21 mouse cellular contexts compared by ENCODE assay signal in the genomic region with DNA sequence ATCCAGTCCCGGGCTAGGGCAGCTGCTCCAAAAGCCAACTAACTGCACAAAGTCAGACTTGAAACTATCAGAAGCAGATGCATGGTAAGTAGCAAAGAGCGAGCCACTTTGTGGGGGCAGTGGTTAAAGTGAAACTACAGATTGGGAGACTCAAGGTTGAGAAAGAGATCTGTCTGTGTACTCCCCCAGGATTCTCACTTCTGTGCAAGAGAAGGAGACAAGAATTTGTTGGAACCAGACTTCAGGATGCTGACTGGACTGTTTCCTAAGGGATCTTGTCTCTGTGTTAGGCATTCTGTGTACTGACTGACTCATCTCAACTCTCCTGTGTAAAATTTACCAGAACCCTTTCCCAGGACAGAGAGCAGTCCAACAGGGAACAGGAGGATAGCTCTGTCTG. TPM values are rescaled to one million over a fixed set of nuclear protein-coding genes. Genes with fewer than 3 reads are reported as not detected.
DNase-seq lines count a peak whose midpoint lies in the region; ATAC-seq lines count a peak whose summit lies in the region.
"Had no signal": no experiment of that assay in that cellular context is flagged by ENCODE, and none has a peak within 500 bp of the region (broad histone marks: within the 10 kb centered on the region; RNA-seq: fewer than 3 reads in every experiment).

No protein-coding gene starts in this region.

- H3K4me1 ChIP-seq in kidney, embryonic 14.5 days (ENCODE audit: control insufficient read depth, insufficient read depth, low read length), result no peaks in the 10 kb centered on the region
- H3K4me1 ChIP-seq: embryonic facial prominence, embryonic 12.5 days; forebrain, embryonic 15.5 days; heart, embryonic 13.5 days; hindbrain, embryonic 12.5 days had no signal

- no peaks in the 10 kb centered on the region for H3K27me3 ChIP-seq in kidney, embryonic 14.5 days (ENCODE audit: control insufficient read depth, insufficient read depth, low read length)
- H3K27me3 ChIP-seq: embryonic facial prominence, embryonic 12.5 days; forebrain, embryonic 15.5 days; heart, embryonic 13.5 days; hindbrain, embryonic 12.5 days had no signal

- DNase-seq in gastrocnemius, postnatal 25 days, result peak; percentile 16
- DNase-seq in gastrocnemius, postnatal 14 days, result no peak
- peak; percentile 34 for DNase-seq in right cerebral cortex, adult 18-20 months
- DNase-seq in right cerebral cortex, postnatal 4 days, result no peak
- peak; percentile 65 for DNase-seq in brain, adult 2 months (ENCODE audit: low read depth, low spot score)
- DNase-seq in testis, postnatal 14 days (ENCODE audit: low spot score), result peak; percentile 58
- DNase-seq: adrenal gland, postnatal 10 days; cerebellum, adult 11-12 months; cerebellum, adult 9-10 months; cerebellum, postnatal 25 days; gastrocnemius, postnatal 36 days; heart, postnatal 4 days; kidney, adult 11 months had no signal

- H3K4me3 ChIP-seq in kidney, embryonic 14.5 days (ENCODE audit: low read length), result no peak overlapping the region
- H3K4me3 ChIP-seq: embryonic facial prominence, embryonic 12.5 days; forebrain, embryonic 15.5 days; heart, embryonic 13.5 days; hindbrain, embryonic 12.5 days had no signal

- no peak overlapping the region for H3K27ac ChIP-seq in kidney, embryonic 14.5 days (ENCODE audit: low read depth, low read length)
- H3K27ac ChIP-seq: embryonic facial prominence, embryonic 12.5 days; forebrain, embryonic 15.5 days; heart, embryonic 13.5 days; hindbrain, embryonic 12.5 days had no signal

- intact Hi-C loops in gastrocnemius, postnatal 14 days (cut with DNase I; ENCODE audit: low total_unique reads), result no loop called here

- no peak for ATAC-seq in kidney, embryonic 14.5 days (ENCODE audit: low FRiP score, low TSS enrichment)
- ATAC-seq: forebrain, embryonic 15.5 days; hindbrain, embryonic 16.5 days; inflammation-experienced regulatory T-cells, adult 6 months had no signal

- H3K9ac ChIP-seq in kidney, embryonic 14.5 days (ENCODE audit: low read depth, low read length), result no peak overlapping the region
- H3K9ac ChIP-seq: embryonic facial prominence, embryonic 12.5 days; forebrain, embryonic 15.5 days; heart, embryonic 13.5 days; hindbrain, embryonic 12.5 days had no signal

- no peaks in the 10 kb centered on the region for H3K9me3 ChIP-seq in kidney, embryonic 14.5 days (ENCODE audit: control insufficient read depth, low read length)
- H3K9me3 ChIP-seq: embryonic facial prominence, embryonic 12.5 days; forebrain, embryonic 15.5 days; G1E; heart, embryonic 13.5 days; hindbrain, embryonic 12.5 days had no signal

- 91% methylated on average over 2 of the region's 2 CpGs for WGBS in kidney, embryonic 14.5 days

- H3K4me2 ChIP-seq in kidney, embryonic 14.5 days (replicated peaks; ENCODE audit: low read depth, low read length), result no peak overlapping the region
- H3K4me2 ChIP-seq: embryonic facial prominence, embryonic 12.5 days; forebrain, embryonic 15.5 days; heart, embryonic 13.5 days; hindbrain, embryonic 12.5 days had no signal

- no peaks in the 10 kb centered on the region for H3K36me3 ChIP-seq in kidney, embryonic 14.5 days (ENCODE audit: control insufficient read depth, insufficient read depth, low read length)
- H3K36me3 ChIP-seq: embryonic facial prominence, embryonic 12.5 days; forebrain, embryonic 15.5 days; G1E; heart, embryonic 13.5 days; hindbrain, embryonic 12.5 days had no signal

RNA-seq across cellular contexts. Expression of a gene that starts 47.6 kb away (rescaled TPM):
- 100 to 1,000 TPM; 204 to 213 TPM for total RNA-seq in gastrocnemius, postnatal 25 days (2021)
- total RNA-seq in gastrocnemius, postnatal 14 days (2021), result 100 to 1,000 TPM; 175 to 183 TPM
- 277 and 453 TPM in 2 replicates for polyA plus RNA-seq in kidney, embryonic 14.5 days (2014; fragmentation: Nextera tagmentation; extraction: Ambion mirVana)

Comparison
In these comparisons a context has a peak if more than half of its experiments do, and no peak if none do; other contexts are left out.
1. DNase-seq: peak in gastrocnemius, postnatal 25 days (single experiment), right cerebral cortex, adult 18-20 months (single experiment), brain, adult 2 months (single experiment) and testis, postnatal 14 days (single experiment); none in gastrocnemius, postnatal 14 days (single experiment) and right cerebral cortex, postnatal 4 days (single experiment).